Mouse (Mus musculus) heart, embryonic 10.5 days (tissue): ENCODE data around the gene Ahdc1. TPM values are rescaled to one million over a fixed set of nuclear protein-coding genes. Genes with fewer than 3 reads are reported as not detected.
A peak's percentile ranks its signal among the peaks of the same experiment; 100 is the strongest.
"Not testable (repeated sequence)": the region's sequence is repeated elsewhere in the genome, so short reads cannot be mapped to it uniquely, and the experiment has no call there.

Experiments used
- DNase-seq: peaks from one replicate; pipeline ENCODE4 v3.0.0-alpha.2; 2017; ENCODE audit warnings: low spot score
- H3K27ac ChIP-seq: fragments of 300-500 bp; sonication (generic); 2 replicates; pipeline ENCODE4 v1.5.1; 2016; ENCODE audit warnings: mild to moderate bottlenecking
- H3K27me3 ChIP-seq: fragments of 300-500 bp; sonication (generic); 2 replicates; pipeline ENCODE4 v1.6.1; 2016; ENCODE audit warnings: mild to moderate bottlenecking; ENCODE audit not compliant: poor library complexity, insufficient read depth, severe bottlenecking
- H3K36me3 ChIP-seq: fragments of 300-500 bp; sonication (generic); 2 replicates; pipeline ENCODE4 v1.6.1; 2016; ENCODE audit warnings: mild to moderate bottlenecking, moderate library complexity
- H3K4me1 ChIP-seq: fragments of 300-500 bp; sonication (generic); 2 replicates; pipeline ENCODE4 v1.6.1; 2016; ENCODE audit warnings: mild to moderate bottlenecking
- H3K4me3 ChIP-seq: fragments of 300-500 bp; sonication (generic); 2 replicates; pipeline ENCODE4 v1.5.1; 2016; ENCODE audit warnings: mild to moderate bottlenecking, moderate library complexity
- H3K9me3 ChIP-seq: fragments of 300-500 bp; sonication (generic); 2 replicates; pipeline ENCODE4 v1.6.1; 2016; ENCODE audit warnings: mild to moderate bottlenecking, moderate library complexity
- WGBS: fragments of 180-500 bp; shearing (Covaris S2); methylation state at CpG from one replicate; pipeline ENCODE4 v1.1.7; 2016; 5-methylcytosine and 5-hydroxymethylcytosine counted together
- polyA plus RNA-seq: library from polyadenylated mRNA; unstranded; fragments of >200 nt; fragmentation: Nextera tagmentation; extraction: Ambion mirVana; gene quantifications from 2 replicates; pipeline ENCODE4 v1.2.1, GENCODE M21; 2016

Gene Ahdc1
- polyA plus RNA-seq, 1 experiment from 2014 or later, result 12.2 TPM

- H3K9me3 ChIP-seq, result no peaks in the 10 kb centered on the region
- DNase-seq, result no peak
- peak overlapping the region; percentile 94 for H3K27ac ChIP-seq
- WGBS, result 87% methylated on average over 9 of the region's 9 CpGs
- no peak overlapping the region for H3K4me3 ChIP-seq
- peaks cover 92% of the 10 kb centered on the region for H3K4me1 ChIP-seq
- H3K27me3 ChIP-seq, result peaks cover 4% of the 10 kb centered on the region; the same call in 1 of the 2 replicates
- H3K36me3 ChIP-seq, result no peaks in the 10 kb centered on the region
Observed at GRCm38 (mm10) chr4:133089319-133089718, 78.3 kb downstream of the Ahdc1 start.

DNA sequence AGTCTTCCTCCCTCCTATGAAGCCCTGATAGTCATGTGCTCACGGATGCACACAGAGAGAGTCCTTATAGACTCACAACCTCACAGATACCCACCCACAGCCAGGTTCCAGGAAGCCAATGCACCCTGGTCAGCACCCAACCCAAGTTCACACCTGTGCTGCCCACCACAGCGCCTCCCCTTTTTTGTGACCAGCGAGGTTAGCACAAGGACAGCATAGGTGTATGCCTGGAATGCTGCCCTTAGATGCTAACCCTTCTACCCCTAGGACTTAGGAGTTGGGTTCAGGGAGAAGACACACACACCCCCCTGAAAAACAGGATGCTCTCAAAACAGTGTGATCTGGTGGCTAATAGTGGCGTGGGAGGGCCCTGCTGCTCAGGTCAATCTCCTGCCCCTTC is 78.7 kb downstream of the Ahdc1 start:
- Histone ChIP-seq H3K36me3 (no peaks in the 10 kb centered on the region), H3K27me3 (peaks cover 4% of the 10 kb centered on the region; the same call in 1 of the 2 replicates), H3K4me3 (0 out of 2 replicates have a peak overlapping the region, but pooled peaks have one; percentile 19), H3K27ac (peak overlapping the region; percentile 94), H3K4me1 (peaks cover 92% of the 10 kb centered on the region), H3K9me3 (no peaks in the 10 kb centered on the region)
- DNase-seq, result no peak
- WGBS, result 64% methylated on average over 4 of the region's 4 CpGs

GRCm38 (mm10) chr4:133090276-133090719 is 79.2 kb downstream of the Ahdc1 start:
- H3K36me3 ChIP-seq, result no peaks in the 10 kb centered on the region
- H3K27ac ChIP-seq, result peak overlapping the region; percentile 94
- no peaks in the 10 kb centered on the region for H3K27me3 ChIP-seq
- H3K9me3 ChIP-seq, result no peaks in the 10 kb centered on the region
- peaks cover 92% of the 10 kb centered on the region for H3K4me1 ChIP-seq
- 33% methylated on average over 8 of the region's 8 CpGs for WGBS
- DNase-seq, result no peak
- peak overlapping the region; percentile 19 for H3K4me3 ChIP-seq

GRCm38 (mm10) chr4:133090720-133091458 is 79.8 kb downstream of the Ahdc1 start:
- Histone ChIP-seq H3K9me3 (no peaks in the 10 kb centered on the region), H3K4me1 (peaks cover 92% of the 10 kb centered on the region), H3K27ac (peak overlapping the region; percentile 94), H3K27me3 (no peaks in the 10 kb centered on the region), H3K36me3 (no peaks in the 10 kb centered on the region), H3K4me3 (peak overlapping the region; percentile 19)
- WGBS, result 22% methylated on average over 18 of the region's 18 CpGs
- no peak for DNase-seq

- Histone ChIP-seq H3K4me1 (peaks cover 86% of the 10 kb centered on the region), H3K27ac (peak overlapping the region; percentile 94), H3K27me3 (no peaks in the 10 kb centered on the region), H3K4me3 (no peak overlapping the region), H3K9me3 (no peaks in the 10 kb centered on the region), H3K36me3 (no peaks in the 10 kb centered on the region)
- WGBS, result 56% methylated on average over 4 of the region's 4 CpGs
- DNase-seq, result no peak
Observed at GRCm38 (mm10) chr4:133091459-133091785, 80.4 kb downstream of the Ahdc1 start.

DNA sequence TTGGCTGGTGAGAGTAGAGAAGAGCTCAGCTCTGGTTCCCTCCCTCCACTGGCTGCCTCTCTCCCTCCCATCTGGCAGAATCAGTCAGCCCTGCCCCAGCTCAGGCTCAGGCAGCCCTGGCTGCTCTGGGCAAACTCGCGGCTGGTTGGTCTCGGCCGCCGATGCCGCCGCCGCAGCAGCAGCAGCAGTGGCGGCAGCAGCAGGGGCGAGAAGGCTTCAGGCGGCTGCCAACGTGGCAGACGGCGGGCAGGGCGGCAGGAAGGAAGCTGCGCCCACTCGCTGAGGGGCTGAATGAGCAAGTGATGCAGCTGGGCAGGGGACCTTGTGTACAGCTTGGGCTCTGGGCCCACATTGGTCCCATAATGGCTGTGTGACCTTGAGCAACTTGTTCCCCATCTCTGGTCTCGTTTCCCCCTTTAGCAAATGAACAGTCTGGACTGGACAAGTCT is 81.4 kb downstream of the Ahdc1 start:
- 4% methylated on average over 18 of the region's 18 CpGs for WGBS

GRCm38 (mm10) chr4:133093056-133093455 is 82.0 kb downstream of the Ahdc1 start:
- Histone ChIP-seq H3K4me3 (peak overlapping the region; percentile 19; the same call in 1 of the 2 replicates), H3K27ac (peak overlapping the region; percentile 94), H3K36me3 (no peaks in the 10 kb centered on the region), H3K27me3 (no peaks in the 10 kb centered on the region), H3K4me1 (peaks cover 70% of the 10 kb centered on the region), H3K9me3 (no peaks in the 10 kb centered on the region)
- WGBS, result 47% methylated on average over 6 of the region's 6 CpGs
- DNase-seq, result no peak

More for the DNA sequence above, 81.4 kb downstream of the Ahdc1 start:
- DNase-seq, result no peak
- Histone ChIP-seq H3K9me3 (no peaks in the 10 kb centered on the region), H3K4me3 (peak overlapping the region; percentile 48), H3K36me3 (no peaks in the 10 kb centered on the region), H3K27ac (peak overlapping the region; percentile 94), H3K27me3 (no peaks in the 10 kb centered on the region), H3K4me1 (peaks cover 76% of the 10 kb centered on the region)

DNA sequence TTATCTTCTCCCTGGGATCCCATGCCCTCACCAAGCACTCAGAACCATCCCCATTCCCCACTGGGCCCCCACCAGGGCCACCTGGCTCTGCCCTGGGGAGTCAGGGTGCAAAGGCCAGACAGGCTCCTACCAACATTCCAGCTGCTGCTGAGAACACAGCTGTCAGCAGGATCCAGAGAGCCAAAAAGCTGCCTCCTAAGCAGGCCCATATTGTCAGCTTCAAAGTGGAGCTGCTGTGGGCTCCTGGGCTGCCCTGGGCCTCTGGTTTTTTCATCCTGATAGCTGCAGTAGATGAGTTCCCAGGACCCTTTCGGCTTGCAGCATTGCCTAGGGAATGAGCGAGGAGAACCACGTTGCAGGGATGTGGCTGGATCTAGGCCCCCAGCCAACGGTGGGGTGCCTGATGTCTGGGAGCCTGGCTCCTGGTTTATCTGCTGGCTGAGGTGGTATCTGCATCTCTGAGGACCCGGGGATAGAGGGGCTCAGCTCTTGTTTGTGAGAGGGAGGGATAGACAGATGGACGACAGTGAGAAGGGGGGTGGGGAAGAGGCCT is 82.5 kb downstream of the Ahdc1 start:
- H3K9me3 ChIP-seq, result no peaks in the 10 kb centered on the region
- no peak for DNase-seq
- H3K27me3 ChIP-seq, result no peaks in the 10 kb centered on the region
- no peaks in the 10 kb centered on the region for H3K36me3 ChIP-seq
- H3K4me3 ChIP-seq, result peak overlapping the region; percentile 19; the same call in 1 of the 2 replicates
- H3K4me1 ChIP-seq, result peaks cover 68% of the 10 kb centered on the region
- peak overlapping the region; percentile 94 for H3K27ac ChIP-seq
- WGBS, result 6% methylated on average over 6 of the region's 6 CpGs

DNA sequence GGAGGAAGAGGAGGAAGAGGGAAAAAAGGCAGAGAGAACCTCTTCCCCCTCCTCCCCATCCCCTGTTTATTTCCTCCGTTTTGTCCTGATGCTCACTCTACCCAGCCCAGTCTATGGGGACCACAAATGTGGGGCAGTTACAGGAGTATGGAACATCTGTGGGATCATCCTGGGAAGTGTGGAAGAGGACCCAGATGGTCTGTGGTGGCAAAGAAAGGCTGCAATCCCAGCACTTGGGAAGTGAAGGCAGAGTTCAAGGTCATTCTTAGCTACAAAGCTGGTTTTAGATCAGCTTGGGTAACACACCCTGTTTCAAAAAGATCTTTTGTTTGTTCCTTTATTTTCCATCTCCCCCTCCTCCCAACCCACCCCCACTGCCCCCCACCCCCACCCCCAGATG is 83.2 kb downstream of the Ahdc1 start:
- Histone ChIP-seq H3K27me3 (no peaks in the 10 kb centered on the region), H3K9me3 (no peaks in the 10 kb centered on the region), H3K27ac (peak overlapping the region; percentile 94), H3K36me3 (no peaks in the 10 kb centered on the region), H3K4me3 (no peak overlapping the region), H3K4me1 (peaks cover 66% of the 10 kb centered on the region)
- 29% methylated on average over 1 of the region's 1 CpGs for WGBS
- no peak for DNase-seq

DNA sequence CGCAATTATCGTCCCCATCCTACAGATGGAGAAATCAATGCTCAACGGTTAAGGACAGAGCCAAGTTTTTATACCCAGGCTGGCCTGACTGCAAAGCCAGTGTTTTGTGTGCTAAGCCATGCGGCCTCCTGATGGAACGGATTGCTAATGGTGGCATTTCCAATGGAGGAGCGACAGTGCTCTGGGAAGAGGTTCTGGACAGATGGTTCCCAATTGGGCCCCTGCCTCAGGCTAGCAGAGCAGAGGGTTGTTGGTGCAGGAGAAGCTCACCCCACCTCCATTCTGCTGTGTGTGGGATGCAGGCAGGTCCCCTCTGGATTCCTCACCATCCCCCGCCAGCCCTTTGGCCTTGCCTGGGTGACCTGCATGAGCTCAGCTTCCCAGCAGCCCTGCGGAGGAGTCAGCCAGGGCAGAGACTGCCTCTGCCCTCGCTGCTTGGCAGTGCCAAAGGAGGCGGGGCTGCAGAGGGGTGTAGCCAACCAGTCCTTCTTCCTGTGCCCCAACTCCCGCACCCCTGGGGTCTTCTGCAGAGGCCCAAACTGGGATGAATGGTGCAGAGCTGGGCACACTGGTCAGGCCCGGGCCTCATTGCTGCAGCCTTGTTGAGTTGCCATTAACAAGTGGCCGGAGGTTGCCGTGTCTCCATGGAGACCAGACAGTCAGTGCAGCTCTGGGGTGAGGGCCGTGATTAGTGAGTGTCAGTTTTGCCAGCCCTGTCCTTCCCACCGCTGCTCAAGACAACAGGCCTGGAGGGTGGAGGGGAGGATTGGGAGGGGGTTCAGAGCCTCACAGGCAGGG is 84.1 kb downstream of the Ahdc1 start:
- peak; percentile 90 for DNase-seq
- Histone ChIP-seq H3K9me3 (no peaks in the 10 kb centered on the region), H3K36me3 (no peaks in the 10 kb centered on the region), H3K4me1 (peaks cover 57% of the 10 kb centered on the region), H3K27ac (peak overlapping the region; percentile 94), H3K4me3 (peak overlapping the region; percentile 37), H3K27me3 (no peaks in the 10 kb centered on the region)
- WGBS, result 33% methylated on average over 16 of the region's 16 CpGs

DNA sequence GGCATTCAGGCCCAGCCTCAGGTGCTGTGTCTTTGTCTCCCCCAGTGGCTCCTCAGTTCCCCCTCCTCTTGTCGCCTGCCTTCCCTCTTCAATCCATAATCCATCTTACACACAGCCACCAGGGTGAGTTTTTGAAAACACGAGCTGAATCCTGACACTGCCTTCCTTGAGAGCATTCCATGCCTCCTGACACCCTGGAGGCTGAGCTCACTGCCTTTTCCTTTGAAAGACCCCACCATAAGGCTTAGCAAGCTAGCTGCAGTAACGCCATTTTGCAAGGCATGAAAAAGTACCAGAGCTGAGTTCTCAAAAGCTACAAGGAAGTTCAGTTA is 84.6 kb downstream of the Ahdc1 start:
- DNase-seq, H3K36me3 ChIP-seq, H3K9me3 ChIP-seq, H3K27me3 ChIP-seq: not testable (repeated sequence)
- 13% methylated on average over 3 of the region's 3 CpGs for WGBS
- Histone ChIP-seq H3K4me1 (peaks cover 51% of the 10 kb centered on the region), H3K27ac (peak overlapping the region; percentile 94), H3K4me3 (peak overlapping the region; percentile 37)

DNA sequence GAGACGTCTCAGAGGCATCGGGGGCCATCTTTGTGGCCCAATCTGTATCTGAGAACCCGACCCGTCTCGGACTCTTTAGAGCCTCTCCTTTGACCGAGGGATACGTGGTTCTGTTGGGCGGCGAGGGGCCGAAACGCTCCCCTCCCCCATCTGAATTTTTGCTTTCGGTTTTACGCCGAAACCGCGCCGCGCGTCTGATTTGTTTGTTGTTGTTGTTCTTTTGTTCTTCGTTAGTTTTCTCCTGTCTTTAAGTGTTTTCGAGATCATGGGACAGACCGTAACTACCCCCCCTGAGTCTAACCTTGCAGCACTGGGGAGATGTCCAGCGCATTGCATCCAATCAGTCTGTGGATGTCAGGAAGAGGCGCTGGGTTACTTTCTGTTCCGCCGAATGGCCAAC is 85.6 kb downstream of the Ahdc1 start:
- Histone ChIP-seq H3K4me3 (peak overlapping the region; percentile 42), H3K4me1 (peaks cover 41% of the 10 kb centered on the region)
- not testable (repeated sequence) for H3K9me3 ChIP-seq, DNase-seq, H3K27me3 ChIP-seq, H3K36me3 ChIP-seq, H3K27ac ChIP-seq
- 0% methylated on average over 15 of the region's 26 CpGs for WGBS

DNA sequence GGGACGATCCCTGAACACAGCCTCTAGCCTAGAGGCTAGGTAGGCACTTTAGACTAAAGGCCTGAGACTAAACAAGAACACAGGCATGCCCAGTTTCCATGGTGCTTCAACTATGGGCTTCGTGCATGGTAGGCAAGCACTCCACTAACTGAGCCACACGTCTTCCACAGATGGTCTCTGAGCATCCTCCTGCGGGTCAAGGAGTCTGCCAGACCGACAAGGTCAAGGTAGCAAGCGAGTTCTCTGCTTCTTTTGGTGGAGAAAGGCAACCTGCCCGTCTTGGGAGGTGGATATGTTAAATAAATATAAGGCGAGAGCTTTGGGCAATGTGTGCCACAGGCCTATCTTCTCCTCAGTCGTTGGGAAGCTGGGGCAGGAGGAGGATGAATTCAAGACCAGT is 90.7 kb downstream of the Ahdc1 start:
- Histone ChIP-seq H3K4me1 (peaks cover 20% of the 10 kb centered on the region), H3K36me3 (0 out of 2 replicates have a peak, but pooled peaks cover 4% of the 10 kb centered on the region), H3K27me3 (no peaks in the 10 kb centered on the region), H3K4me3 (no peak overlapping the region), H3K27ac (no peak overlapping the region), H3K9me3 (no peaks in the 10 kb centered on the region)
- WGBS, result 75% methylated on average over 9 of the region's 9 CpGs
- peak; percentile 73 for DNase-seq
